Mouse (Mus musculus) G1E (cell line): ENCODE results near the gene Grid2. TPM values are rescaled to one million over a fixed set of nuclear protein-coding genes. Genes with fewer than 3 reads are reported as not detected.

Experiments
- ATAC-seq: 2 replicates; pipeline ENCODE4 v1.8.0; 2016; ENCODE audit warnings: mild to moderate bottlenecking; ENCODE audit not compliant: insufficient number of reproducible peaks, poor library complexity, low FRiP score, severe bottlenecking; ENCODE audit errors: extremely low read depth
- DNase-seq: peaks from one replicate; pipeline ENCODE4 v3.0.0; 2012; ENCODE audit warnings: low spot score
- H3K27me3 ChIP-seq: 2 replicates; pipeline ENCODE4 v1.6.1; 2012; ENCODE audit warnings: mild to moderate bottlenecking, low read length, inconsistent platforms; ENCODE audit not compliant: insufficient read depth
- H3K36me3 ChIP-seq: replicated peaks from 2 replicates; pipeline ENCODE3; 2012; ENCODE audit warnings: mild to moderate bottlenecking, inconsistent platforms
- H3K4me1 ChIP-seq: 2 replicates; pipeline ENCODE4 v1.6.1; 2012; ENCODE audit warnings: low read depth, low read length, inconsistent platforms, mixed read lengths; ENCODE audit not compliant: insufficient read depth
- H3K4me3 ChIP-seq: 2 replicates; pipeline ENCODE4 v1.5.1; 2012; ENCODE audit warnings: low read depth, mild to moderate bottlenecking, inconsistent platforms, low read length, moderate library complexity, mixed read lengths
- H3K9me3 ChIP-seq: replicated peaks from 2 replicates; pipeline ENCODE4 v1.6.1; 2012; ENCODE audit warnings: inconsistent platforms
- CTCF ChIP-seq: IDR thresholded peaks from 2 replicates; pipeline ENCODE4 v1.5.1; 2012; ENCODE audit warnings: low read depth, low read length, inconsistent platforms, mixed read lengths
- GATA1 ChIP-seq: IDR thresholded peaks from 2 replicates; pipeline ENCODE4 v1.6.1; 2012; ENCODE audit warnings: borderline replicate concordance, low read length, inconsistent platforms, mixed read lengths
- GATA2 ChIP-seq: IDR thresholded peaks from 2 replicates; pipeline ENCODE4 v1.6.1; 2012; ENCODE audit warnings: low read depth, low read length, inconsistent platforms, borderline replicate concordance
- POLR2AphosphoS5 ChIP-seq: IDR thresholded peaks from 2 replicates; pipeline ENCODE4 v1.6.1; 2012; ENCODE audit warnings: low read depth, low read length, inconsistent platforms; ENCODE audit not compliant: insufficient replicate concordance
- TAL1 ChIP-seq: conservative IDR thresholded peaks from 2 replicates; pipeline ENCODE4 v1.6.1; 2012; ENCODE audit warnings: low read depth, low read length, inconsistent platforms, mixed read lengths
- polyA plus RNA-seq: library from polyadenylated mRNA; stranded (reverse); fragments of >175 nt; gene quantifications from 2 replicates; pipeline ENCODE4 v1.2.3, GENCODE M21; 2012
- total RNA-seq, 2 experiments: library from RNA; stranded (forward) in 1 of 2; stranded (reverse) in 1 of 2; fragments of 200-1000 nt in 1 of 2; fragments of >200 nt in 1 of 2; fragmentation: Nextera tagmentation in 1 of 2; gene quantifications; 2 replicates each; pipeline ENCODE4 v1.2.3; 2014 to 2017

The Grid2 gene
- total and polyA plus RNA-seq, 3 experiments: 0.01 to 0.38 TPM; not detected in 1

GRCm38 (mm10) chr6:64607041-64607440 lies 1351.4 kb downstream of the Grid2 start:
- DNase-seq (no peak), ATAC-seq (no peak)
- no peaks in the 10 kb centered on the region for H3K9me3 ChIP-seq

GRCm38 (mm10) chr6:64607942-64608341 lies 1352.3 kb downstream of the Grid2 start:
- H3K4me1 ChIP-seq: no peaks in the 10 kb centered on the region
- H3K27me3 ChIP-seq: no peaks in the 10 kb centered on the region
- no peaks in the 10 kb centered on the region for H3K36me3 ChIP-seq
- H3K9me3 ChIP-seq: no peaks in the 10 kb centered on the region
- DNase-seq: no peak
- H3K4me3 ChIP-seq: no peak overlapping the region
- no peak for ATAC-seq
- no peak for TF ChIP-seq CTCF
- TF ChIP-seq GATA2: no peak
- TF ChIP-seq TAL1: no peak
- TF ChIP-seq GATA1: no peak
- TF ChIP-seq POLR2AphosphoS5: no peak

More at GRCm38 (mm10) chr6:64607041-64607440, 1351.4 kb downstream of the Grid2 start:
- H3K4me1 ChIP-seq: no peaks in the 10 kb centered on the region
- no peaks in the 10 kb centered on the region for H3K36me3 ChIP-seq
- no peaks in the 10 kb centered on the region for H3K27me3 ChIP-seq
- no peak overlapping the region for H3K4me3 ChIP-seq
- no peak for TF ChIP-seq GATA2
- TF ChIP-seq CTCF: no peak
- TF ChIP-seq POLR2AphosphoS5: no peak
- no peak for TF ChIP-seq GATA1
- no peak for TF ChIP-seq TAL1

DNA sequence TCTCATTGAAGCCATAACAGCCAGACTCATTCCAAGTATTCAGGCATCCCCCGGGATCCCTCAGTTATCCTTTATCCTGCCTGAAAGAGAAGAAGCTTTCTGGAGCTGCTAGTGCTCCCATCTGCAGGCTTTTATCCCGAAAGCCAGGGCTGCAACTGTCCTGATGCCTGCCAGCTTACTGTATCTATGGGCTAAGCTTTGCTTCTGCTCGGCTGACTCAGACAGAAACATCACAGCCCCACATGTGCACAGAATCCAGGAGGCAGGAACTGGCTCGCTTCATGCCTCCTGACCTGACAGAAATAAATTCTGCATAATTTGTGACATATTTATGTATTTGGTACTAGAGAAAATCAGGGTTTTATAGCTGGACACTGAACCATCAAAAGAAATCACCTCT lies 1361.2 kb downstream of the Grid2 start:
- no peaks in the 10 kb centered on the region for H3K27me3 ChIP-seq
- no peaks in the 10 kb centered on the region for H3K9me3 ChIP-seq
- DNase-seq: no peak
- H3K4me1 ChIP-seq: no peaks in the 10 kb centered on the region
- ATAC-seq: no peak
- H3K4me3 ChIP-seq: no peak overlapping the region
- TF ChIP-seq CTCF: no peak
- no peak for TF ChIP-seq GATA1
- no peak for TF ChIP-seq POLR2AphosphoS5
- TF ChIP-seq TAL1: no peak
- TF ChIP-seq GATA2: no peak
- no peaks in the 10 kb centered on the region for H3K36me3 ChIP-seq

DNA sequence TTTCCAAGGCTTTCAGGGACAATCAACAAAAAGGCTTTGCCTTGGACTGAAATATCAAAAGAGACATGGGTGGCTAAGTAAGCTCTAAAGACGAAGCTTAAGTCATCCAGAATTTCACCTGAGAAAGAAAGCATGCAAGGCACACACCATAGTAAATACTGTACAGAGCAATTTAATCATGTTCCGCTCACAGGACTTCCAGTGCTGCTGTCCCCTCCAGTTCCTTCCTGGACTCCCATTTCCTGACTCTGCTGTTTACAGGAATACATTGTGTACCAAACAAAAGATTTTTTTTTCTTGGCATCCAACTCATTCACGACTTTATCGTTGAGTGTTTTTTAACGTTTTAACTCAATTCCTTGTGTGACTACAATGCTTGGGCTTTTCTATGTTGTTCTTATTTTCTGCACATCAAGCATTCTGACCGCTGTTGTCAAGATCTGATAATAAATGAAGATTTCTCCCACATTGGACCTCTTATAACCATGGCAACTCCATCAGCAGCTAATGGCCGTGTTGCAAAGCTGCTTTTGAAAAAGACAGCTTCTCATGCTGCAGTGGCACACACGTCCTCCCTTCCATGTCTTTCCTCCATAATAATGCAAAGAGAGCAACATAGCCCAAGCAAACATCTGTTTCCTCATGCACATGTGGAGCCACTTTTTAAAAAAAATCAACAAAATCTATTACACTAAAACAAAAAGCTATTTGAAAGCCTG lies 1361.9 kb downstream of the Grid2 start:
- no peak overlapping the region for H3K4me3 ChIP-seq
- no peak for TF ChIP-seq GATA1
- TF ChIP-seq GATA2: no peak
- no peak for TF ChIP-seq POLR2AphosphoS5
- no peak for TF ChIP-seq CTCF
- no peak for TF ChIP-seq TAL1
- H3K27me3 ChIP-seq: no peaks in the 10 kb centered on the region
- ATAC-seq (no peak), DNase-seq (no peak)
- H3K36me3 ChIP-seq: no peaks in the 10 kb centered on the region
- H3K9me3 ChIP-seq: no peaks in the 10 kb centered on the region
- no peaks in the 10 kb centered on the region for H3K4me1 ChIP-seq

DNA sequence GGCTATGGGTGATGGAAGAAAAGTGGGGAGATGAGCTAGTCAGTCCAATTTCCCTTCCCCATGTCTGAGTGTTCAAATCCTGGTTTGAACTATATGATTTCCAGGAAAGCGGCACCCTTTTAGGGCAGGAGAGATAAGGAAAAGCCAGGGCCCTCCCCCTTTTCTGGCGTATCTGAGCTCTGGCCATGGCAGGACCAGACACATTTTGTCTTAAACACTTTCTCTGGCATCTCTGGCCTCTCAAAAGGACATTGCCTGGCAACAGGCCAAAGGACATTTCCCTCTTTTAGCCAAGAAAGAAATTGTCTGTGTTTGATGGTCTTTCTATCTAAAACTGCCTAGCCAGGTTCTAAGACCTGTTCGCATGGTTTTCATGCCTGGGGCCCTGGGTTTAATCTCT lies 1367.7 kb downstream of the Grid2 start:
- Histone ChIP-seq H3K4me1 (no peaks in the 10 kb centered on the region), H3K9me3 (no peaks in the 10 kb centered on the region), H3K4me3 (no peak overlapping the region), H3K36me3 (no peaks in the 10 kb centered on the region), H3K27me3 (no peaks in the 10 kb centered on the region)
- DNase-seq (no peak), ATAC-seq (no peak)
- no peak for TF ChIP-seq POLR2AphosphoS5
- TF ChIP-seq TAL1: no peak
- no peak for TF ChIP-seq CTCF
- TF ChIP-seq GATA1: no peak
- no peak for TF ChIP-seq GATA2

- Histone ChIP-seq H3K9me3 (no peaks in the 10 kb centered on the region), H3K4me3 (no peak overlapping the region), H3K27me3 (no peaks in the 10 kb centered on the region), H3K4me1 (no peaks in the 10 kb centered on the region), H3K36me3 (no peaks in the 10 kb centered on the region)
- TF ChIP-seq CTCF (no peak), GATA1 (no peak), POLR2AphosphoS5 (no peak)
- ATAC-seq (no peak), DNase-seq (no peak)
Observed at GRCm38 (mm10) chr6:64647661-64648060, 1392.0 kb downstream of the Grid2 start.

DNA sequence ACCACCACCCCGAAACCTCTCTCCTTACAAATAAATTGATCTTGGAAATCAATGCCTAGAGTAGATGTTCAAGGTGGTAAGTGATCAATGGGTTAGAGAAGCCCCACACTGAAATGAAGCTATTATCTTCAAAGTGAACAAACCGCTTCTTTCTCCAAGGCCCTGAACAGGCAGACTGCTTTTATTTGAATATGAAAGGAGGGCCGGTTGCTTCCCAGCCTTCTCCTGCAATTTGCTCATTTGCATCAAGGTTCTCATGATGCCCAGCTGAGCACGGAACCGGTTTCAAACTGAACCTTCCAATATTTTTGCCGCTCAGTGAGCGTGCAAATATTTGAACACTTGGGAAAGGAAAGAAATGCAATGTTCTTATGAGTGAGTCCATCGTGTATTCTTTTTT lies 1392.5 kb downstream of the Grid2 start:
- no peak for DNase-seq
- no peak overlapping the region for H3K4me3 ChIP-seq
- H3K27me3 ChIP-seq: no peaks in the 10 kb centered on the region
- no peaks in the 10 kb centered on the region for H3K36me3 ChIP-seq
- H3K4me1 ChIP-seq: no peaks in the 10 kb centered on the region
- ATAC-seq: no peak
- no peaks in the 10 kb centered on the region for H3K9me3 ChIP-seq
- TF ChIP-seq GATA2 (no peak), GATA1 (no peak), TAL1 (no peak), POLR2AphosphoS5 (no peak), CTCF (no peak)
